Mouse (Mus musculus) midbrain, embryonic 16.5 days (tissue): ENCODE measurements at regions not wholly inside any gene's neighbourhood (a gene's known extent, or its start where the extent isn't known, plus 50 kb on each side); places are given as distances from the start of the nearest gene placed in this dataset.
A peak's percentile ranks its signal among the peaks of the same experiment; 100 is the strongest.

ENCODE experiments used
- ATAC-seq: fragments of 200-750 bp; cut with Nextera tagmentation; 2 replicates; pipeline ENCODE4 v1.8.0; 2017; ENCODE audit warnings: moderate TSS enrichment
- H3K27ac ChIP-seq: fragments of 300-500 bp; sonication (generic); 2 replicates; pipeline ENCODE4 v1.5.1; 2014; ENCODE audit warnings: mild to moderate bottlenecking, low read length, mixed read lengths
- H3K27me3 ChIP-seq: fragments of 300-500 bp; sonication (generic); 2 replicates; pipeline ENCODE4 v1.6.1; 2014; ENCODE audit warnings: low read depth, low read length, mixed read lengths; ENCODE audit not compliant: control insufficient read depth, insufficient read depth
- H3K36me3 ChIP-seq: fragments of 300-500 bp; sonication (generic); 2 replicates; pipeline ENCODE4 v1.6.1; 2014; ENCODE audit warnings: mild to moderate bottlenecking, low read length, moderate library complexity, mixed read lengths; ENCODE audit not compliant: control insufficient read depth, insufficient read depth
- H3K4me1 ChIP-seq: fragments of 300-500 bp; sonication (generic); 2 replicates; pipeline ENCODE4 v1.6.1; 2014; ENCODE audit warnings: mild to moderate bottlenecking, low read length, mixed read lengths; ENCODE audit not compliant: control insufficient read depth, insufficient read depth
- H3K4me2 ChIP-seq: fragments of 300-500 bp; sonication (generic); 2 replicates; pipeline ENCODE4 v1.6.1; 2014; ENCODE audit warnings: mild to moderate bottlenecking, low read length, mixed read lengths
- H3K4me3 ChIP-seq: fragments of 300-500 bp; sonication (generic); 2 replicates; pipeline ENCODE4 v1.5.1; 2014; ENCODE audit warnings: low read depth, mild to moderate bottlenecking, low read length, moderate library complexity, mixed read lengths
- H3K9ac ChIP-seq: fragments of 300-500 bp; sonication (generic); 2 replicates; pipeline ENCODE4 v1.6.1; 2014; ENCODE audit warnings: low read depth, low read length, mixed read lengths
- H3K9me3 ChIP-seq: fragments of 300-500 bp; sonication (generic); replicated peaks from 2 replicates; pipeline ENCODE4 v1.6.1; 2014; ENCODE audit warnings: mild to moderate bottlenecking, low read length, mixed read lengths; ENCODE audit not compliant: control insufficient read depth, poor library complexity, severe bottlenecking
- WGBS: fragments of 180-500 bp; shearing (Covaris S2); extraction: QIAGEN DNeasy Blood & Tissue Kit; methylation state at CpG from one replicate; pipeline ENCODE4 v1.1.7; 2014; 5-methylcytosine and 5-hydroxymethylcytosine counted together

- no peak overlapping the region for H3K27ac ChIP-seq
These were observed 572.6 kb upstream of the Robo2 start for GRCm38 (mm10) chr16:74984207-74984606.

DNA sequence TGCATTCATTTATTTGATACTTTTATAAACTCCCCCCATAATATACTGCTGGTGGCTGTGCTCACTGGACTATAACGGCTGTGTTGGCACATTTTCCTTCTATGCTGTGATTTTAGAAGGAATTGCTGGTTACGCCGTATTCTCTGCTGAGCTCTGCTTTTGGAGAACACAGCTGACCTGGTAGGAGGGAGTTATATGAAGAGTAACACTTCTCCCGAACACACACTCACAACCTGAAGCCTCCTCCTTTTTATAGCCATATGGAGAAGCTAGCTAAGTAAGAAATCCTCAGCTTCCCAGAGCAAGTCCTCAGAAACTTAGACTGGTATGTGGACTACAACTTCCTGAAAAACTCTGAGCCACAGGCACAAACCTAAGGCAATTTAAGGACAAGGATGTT lies 554.5 kb upstream of the Robo2 start:
- H3K4me2 ChIP-seq: no peak overlapping the region
- H3K27ac ChIP-seq: no peak overlapping the region
- H3K9me3 ChIP-seq: no peaks in the 10 kb centered on the region
- WGBS: 93% methylated on average over 4 of the region's 4 CpGs
- H3K4me1 ChIP-seq: no peaks in the 10 kb centered on the region
- ATAC-seq: no peak
- no peaks in the 10 kb centered on the region for H3K36me3 ChIP-seq
- H3K27me3 ChIP-seq: no peaks in the 10 kb centered on the region
- H3K4me3 ChIP-seq: no peak overlapping the region
- no peak overlapping the region for H3K9ac ChIP-seq

More at GRCm38 (mm10) chr16:74984207-74984606, 572.6 kb upstream of the Robo2 start:
- no peaks in the 10 kb centered on the region for H3K27me3 ChIP-seq
- no peak overlapping the region for H3K4me2 ChIP-seq
- WGBS: 100% methylated on average over 1 of the region's 1 CpGs
- no peaks in the 10 kb centered on the region for H3K4me1 ChIP-seq
- no peaks in the 10 kb centered on the region for H3K9me3 ChIP-seq
- no peaks in the 10 kb centered on the region for H3K36me3 ChIP-seq
- no peak overlapping the region for H3K4me3 ChIP-seq
- H3K9ac ChIP-seq: no peak overlapping the region
- ATAC-seq: no peak

GRCm38 (mm10) chr16:74929739-74930138 lies 518.1 kb upstream of the Robo2 start:
- no peaks in the 10 kb centered on the region for H3K4me1 ChIP-seq
- no peak for ATAC-seq
- no peak overlapping the region for H3K9ac ChIP-seq
- H3K27me3 ChIP-seq: no peaks in the 10 kb centered on the region
- WGBS: 65% methylated on average over 4 of the region's 4 CpGs
- no peaks in the 10 kb centered on the region for H3K36me3 ChIP-seq
- H3K4me3 ChIP-seq: no peak overlapping the region
- H3K27ac ChIP-seq: no peak overlapping the region
- H3K9me3 ChIP-seq: no peaks in the 10 kb centered on the region
- H3K4me2 ChIP-seq: no peak overlapping the region

DNA sequence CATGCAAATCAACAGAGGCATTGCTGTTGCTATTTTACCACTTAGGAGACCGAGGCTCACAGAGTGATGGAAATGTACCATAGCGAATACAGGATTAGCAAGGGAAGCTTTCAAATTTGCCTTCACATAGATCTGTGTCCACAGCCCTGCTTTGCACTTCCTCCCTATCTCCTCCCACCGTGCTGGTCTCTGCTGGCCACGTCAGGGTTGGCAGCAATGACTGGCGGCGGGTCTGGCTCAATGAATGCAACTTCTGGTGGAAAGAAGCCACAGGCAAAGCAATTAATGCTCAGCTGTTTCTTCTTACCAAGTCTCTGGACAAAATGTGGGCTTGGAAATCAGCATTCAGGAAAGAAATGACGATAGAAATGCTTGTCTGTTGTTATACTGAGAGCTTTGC lies 489.2 kb upstream of the Robo2 start:
- Histone ChIP-seq H3K9ac (no peak overlapping the region), H3K27ac (no peak overlapping the region), H3K36me3 (no peaks in the 10 kb centered on the region), H3K4me3 (no peak overlapping the region), H3K9me3 (no peaks in the 10 kb centered on the region), H3K4me2 (peak overlapping the region; percentile 17; the same call in 1 of the 2 replicates), H3K27me3 (no peaks in the 10 kb centered on the region), H3K4me1 (no peaks in the 10 kb centered on the region)
- ATAC-seq: peak; percentile 58; the same call in 1 of the 2 replicates
- WGBS: 46% methylated on average over 7 of the region's 7 CpGs

GRCm38 (mm10) chr16:74887724-74888123 lies 476.1 kb upstream of the Robo2 start:
- Histone ChIP-seq H3K9ac (no peak overlapping the region), H3K9me3 (no peaks in the 10 kb centered on the region), H3K4me2 (no peak overlapping the region), H3K4me3 (no peak overlapping the region), H3K27me3 (no peaks in the 10 kb centered on the region), H3K36me3 (no peaks in the 10 kb centered on the region), H3K27ac (no peak overlapping the region), H3K4me1 (no peaks in the 10 kb centered on the region)
- no peak for ATAC-seq
- 59% methylated on average over 1 of the region's 1 CpGs for WGBS

DNA sequence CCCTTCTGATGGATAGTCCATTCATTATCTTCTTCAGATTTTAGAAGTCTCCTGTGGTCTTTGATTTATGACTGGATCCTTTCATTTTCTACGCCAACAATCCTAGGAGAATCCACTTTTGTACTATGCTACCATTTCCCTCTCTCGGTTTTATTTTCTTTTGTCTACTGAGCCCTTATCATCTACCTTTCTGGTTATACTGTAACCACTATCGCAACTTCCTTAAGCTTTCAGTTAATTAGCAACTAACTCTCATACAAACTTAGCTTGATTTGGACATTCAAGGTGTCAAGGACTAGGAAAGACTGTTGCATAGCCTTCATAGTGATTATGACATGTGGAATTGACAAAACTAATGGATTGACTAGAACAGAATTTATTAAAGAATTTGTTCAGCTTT lies 467.0 kb upstream of the Robo2 start:
- 94% methylated on average over 3 of the region's 3 CpGs for WGBS
- H3K9ac ChIP-seq: no peak overlapping the region
- no peak for ATAC-seq

DNA sequence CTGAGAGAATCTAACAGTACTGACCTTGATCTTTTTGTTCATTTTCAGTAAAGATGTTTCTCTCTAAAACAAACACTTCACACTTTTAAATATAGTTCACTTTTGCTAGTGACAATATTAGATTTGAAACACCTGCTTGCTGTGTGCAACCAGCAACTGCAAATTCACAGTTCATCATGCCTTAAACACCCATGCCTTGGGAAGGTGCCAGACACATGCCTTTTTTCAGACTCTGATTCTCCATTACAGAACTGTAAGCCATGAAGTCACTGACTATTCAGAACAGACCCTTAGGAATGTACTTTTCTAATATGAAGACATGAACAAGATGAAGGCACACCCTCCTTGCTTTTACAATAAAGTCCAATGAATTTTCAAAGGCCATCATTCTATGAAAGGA lies 462.1 kb upstream of the Robo2 start:
- no peaks in the 10 kb centered on the region for H3K27me3 ChIP-seq
- no peak overlapping the region for H3K27ac ChIP-seq
- H3K4me2 ChIP-seq: no peak overlapping the region
- no peak for ATAC-seq
- no peaks in the 10 kb centered on the region for H3K4me1 ChIP-seq
- H3K4me3 ChIP-seq: no peak overlapping the region
- no peaks in the 10 kb centered on the region for H3K9me3 ChIP-seq
- H3K36me3 ChIP-seq: no peaks in the 10 kb centered on the region
- no peak overlapping the region for H3K9ac ChIP-seq

More for the DNA sequence above, 467.0 kb upstream of the Robo2 start:
- no peaks in the 10 kb centered on the region for H3K36me3 ChIP-seq
- no peaks in the 10 kb centered on the region for H3K9me3 ChIP-seq
- H3K4me2 ChIP-seq: no peak overlapping the region
- no peak overlapping the region for H3K27ac ChIP-seq
- no peak overlapping the region for H3K4me3 ChIP-seq
- no peaks in the 10 kb centered on the region for H3K4me1 ChIP-seq
- no peaks in the 10 kb centered on the region for H3K27me3 ChIP-seq

- ATAC-seq: no peak
- no peaks in the 10 kb centered on the region for H3K36me3 ChIP-seq
- no peak overlapping the region for H3K9ac ChIP-seq
- no peaks in the 10 kb centered on the region for H3K27me3 ChIP-seq
- H3K4me1 ChIP-seq: no peaks in the 10 kb centered on the region
- WGBS: 24% methylated on average over 2 of the region's 2 CpGs
- H3K27ac ChIP-seq: no peak overlapping the region
- H3K4me2 ChIP-seq: no peak overlapping the region
- H3K4me3 ChIP-seq: no peak overlapping the region
- no peaks in the 10 kb centered on the region for H3K9me3 ChIP-seq
These were observed 446.1 kb upstream of the Robo2 start for GRCm38 (mm10) chr16:74857752-74858151.

GRCm38 (mm10) chr16:74840006-74840405 lies 428.4 kb upstream of the Robo2 start:
- Histone ChIP-seq H3K9me3 (no peaks in the 10 kb centered on the region), H3K4me2 (no peak overlapping the region), H3K9ac (no peak overlapping the region), H3K27me3 (no peaks in the 10 kb centered on the region), H3K4me3 (no peak overlapping the region), H3K36me3 (no peaks in the 10 kb centered on the region), H3K4me1 (no peaks in the 10 kb centered on the region), H3K27ac (no peak overlapping the region)
- ATAC-seq: no peak
- WGBS: 97% methylated on average over 2 of the region's 2 CpGs

DNA sequence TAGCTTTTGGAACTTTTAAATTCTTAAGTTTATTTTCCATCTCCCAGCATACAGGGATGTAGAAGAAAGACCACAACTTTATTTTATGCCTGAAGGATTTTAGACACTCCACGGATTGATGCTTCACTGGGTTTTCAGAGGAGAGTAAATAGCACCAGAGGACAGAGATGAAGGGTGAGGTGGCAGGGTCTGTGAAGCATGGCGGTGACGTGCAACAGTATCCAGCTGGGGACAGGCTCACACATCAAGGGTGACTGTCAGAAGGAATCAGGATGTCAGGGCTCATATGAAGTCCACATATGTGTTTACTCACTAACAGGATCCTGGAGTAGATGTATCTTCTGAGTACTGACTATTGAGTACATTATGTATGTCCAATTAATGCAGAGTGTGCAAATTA lies 402.8 kb upstream of the Robo2 start:
- H3K4me3 ChIP-seq: no peak overlapping the region
- H3K27ac ChIP-seq: no peak overlapping the region
- no peaks in the 10 kb centered on the region for H3K9me3 ChIP-seq
- H3K27me3 ChIP-seq: no peaks in the 10 kb centered on the region
- ATAC-seq: no peak
- no peaks in the 10 kb centered on the region; the same call in 1 of the 2 replicates for H3K4me1 ChIP-seq
- no peaks in the 10 kb centered on the region for H3K36me3 ChIP-seq
- 54% methylated on average over 3 of the region's 3 CpGs for WGBS
- H3K9ac ChIP-seq: no peak overlapping the region
- no peak overlapping the region for H3K4me2 ChIP-seq
